Mouse (Mus musculus): ENCODE results near the gene Numbl.

GRCm38 (mm10) chr7:27228865-27229264 lies 29.4 kb upstream of the Numbl start:
- TF ChIP-seq CTCF (IDR thresholded peaks at IDR 0.05; ENCODE audit: borderline replicate concordance, extremely low read depth, insufficient read depth, insufficient read length) (no peak), POLR2A (IDR thresholded peaks at IDR 0.05; ENCODE audit: borderline replicate concordance, extremely low read depth, insufficient read depth, insufficient read length, poor library complexity, severe bottlenecking) (no peak)
